Mouse (Mus musculus): ENCODE measurements around the gene Gm49368.

Gene Gm49368

GRCm38 (mm10) chr7:128058576-128058975 is 3.9 kb upstream of the Gm49368 start:
- no peak for DNase-seq

GRCm38 (mm10) chr7:128059091-128059490 is 3.4 kb upstream of the Gm49368 start:
- DNase-seq, result no peak

GRCm38 (mm10) chr7:128063211-128063781 is 813 bp downstream of the Gm49368 start:
- no peak for DNase-seq

DNA sequence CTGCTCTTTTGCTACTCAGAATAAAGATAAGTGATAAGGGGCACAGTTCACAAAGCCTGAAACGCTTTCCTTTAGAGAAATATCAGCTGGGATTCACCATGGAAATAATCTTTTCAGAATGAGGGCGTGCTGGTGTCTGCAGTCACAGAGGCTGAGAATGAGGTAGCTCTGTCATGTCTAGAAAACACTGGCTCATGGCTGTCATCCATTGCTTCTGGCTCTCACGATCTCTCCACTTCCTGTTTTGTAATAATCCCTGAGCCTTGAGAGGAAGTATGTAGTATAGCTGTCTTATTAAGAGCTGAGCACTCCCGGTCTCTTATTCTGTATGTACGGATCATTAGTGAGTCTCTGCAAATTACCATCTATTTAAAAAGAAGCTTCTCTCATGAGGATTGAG is 3.1 kb downstream of the Gm49368 start:
- no peak for DNase-seq

- peak; percentile 38 to 43 for DNase-seq
Observed at GRCm38 (mm10) chr7:128067847-128068246, 5.4 kb downstream of the Gm49368 start.

DNA sequence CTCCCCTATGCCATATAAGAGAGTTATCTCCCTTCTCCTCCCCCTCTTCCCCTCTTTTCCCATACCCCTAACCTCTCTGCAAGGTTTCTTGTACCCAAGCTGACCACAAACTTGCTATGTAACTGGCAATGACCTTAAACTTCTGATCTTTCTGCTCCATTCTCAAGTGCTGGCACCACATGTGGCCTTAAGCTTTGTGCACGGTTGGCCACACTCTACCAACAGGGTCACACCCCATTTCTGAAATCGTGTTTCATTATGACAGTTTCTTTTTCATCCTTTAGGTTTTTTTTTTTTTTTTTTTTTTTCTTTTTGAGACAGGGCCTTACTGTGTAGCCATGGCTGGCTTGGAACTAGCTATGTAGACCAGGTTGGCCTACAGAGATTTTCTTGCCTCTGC is 7.4 kb downstream of the Gm49368 start:
- no peak for DNase-seq

- DNase-seq, result no peak
Observed at GRCm38 (mm10) chr7:128071816-128072215, 9.3 kb downstream of the Gm49368 start.

DNA sequence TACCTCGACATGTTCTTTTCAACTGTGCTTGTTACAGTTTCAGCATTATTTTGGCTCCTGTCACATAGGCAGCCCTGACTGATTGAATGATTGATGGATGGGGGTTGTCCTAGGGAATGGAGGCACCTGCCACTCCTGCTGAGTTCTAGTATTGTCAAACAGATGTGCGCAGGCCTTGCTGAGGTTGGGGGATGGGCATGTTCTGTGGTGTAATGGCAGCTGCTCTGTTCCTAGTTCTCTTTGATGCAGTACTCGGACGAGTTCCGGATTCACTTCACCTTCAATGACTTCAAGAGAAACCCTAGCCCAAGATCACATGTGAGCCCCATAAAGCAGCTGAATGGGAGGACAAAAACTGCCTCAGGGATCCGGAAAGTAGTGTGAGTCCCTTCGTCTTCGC is 17.5 kb downstream of the Gm49368 start:
- DNase-seq, result no peak

GRCm38 (mm10) chr7:128089141-128089540 is 26.7 kb downstream of the Gm49368 start:
- DNase-seq, result no peak

DNA sequence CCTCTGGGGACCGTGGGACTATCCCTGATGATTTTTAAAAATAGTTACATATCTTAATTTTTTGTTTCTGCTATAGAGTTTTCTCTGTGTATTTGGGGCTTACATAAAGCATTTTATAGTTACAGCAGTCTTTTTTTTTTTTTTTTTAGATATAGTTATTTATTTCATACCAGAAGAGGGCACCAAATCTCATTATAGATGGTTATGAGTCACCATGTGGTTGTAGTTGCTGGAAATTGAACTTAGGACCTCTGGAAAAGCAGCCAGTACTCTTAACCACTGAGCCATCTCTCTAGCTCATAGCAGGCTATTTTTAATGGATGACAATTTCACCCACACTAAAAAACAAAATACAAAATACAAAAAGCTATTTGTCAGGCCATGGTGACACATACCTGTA is 35.7 kb downstream of the Gm49368 start:
- DNase-seq, result no peak

DNA sequence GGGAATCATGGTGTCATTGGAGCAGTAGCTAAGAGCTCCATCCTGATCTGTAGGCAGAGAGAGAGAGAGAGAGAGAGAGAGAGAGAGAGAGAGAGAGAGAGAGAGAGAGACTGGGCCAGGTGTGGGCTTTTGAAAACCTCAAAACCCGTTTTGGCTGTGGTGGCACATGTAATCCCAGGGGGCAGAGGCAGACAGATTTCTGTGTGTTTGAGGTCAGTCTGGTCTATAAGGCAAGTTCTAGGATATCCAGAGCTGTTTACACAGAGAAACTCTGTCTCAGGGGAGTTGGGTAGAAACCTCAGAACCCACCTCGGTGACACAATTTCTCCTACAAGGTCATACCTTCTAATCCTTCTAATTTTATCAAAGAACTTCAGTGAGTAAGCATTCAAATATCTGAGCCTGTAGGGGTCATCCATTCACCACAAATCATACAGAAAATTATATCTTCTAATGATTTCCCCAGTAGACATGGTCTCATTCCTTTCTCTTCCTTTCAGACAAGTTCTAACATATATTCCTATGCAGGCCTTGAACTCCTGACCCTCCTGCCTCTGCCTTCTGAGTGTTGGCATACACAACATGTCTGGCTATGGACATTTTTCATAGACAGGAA is 38.4 kb downstream of the Gm49368 start:
- DNase-seq, result no peak

GRCm38 (mm10) chr7:128105246-128105645 is 42.8 kb downstream of the Gm49368 start:
- no peak for DNase-seq

DNA sequence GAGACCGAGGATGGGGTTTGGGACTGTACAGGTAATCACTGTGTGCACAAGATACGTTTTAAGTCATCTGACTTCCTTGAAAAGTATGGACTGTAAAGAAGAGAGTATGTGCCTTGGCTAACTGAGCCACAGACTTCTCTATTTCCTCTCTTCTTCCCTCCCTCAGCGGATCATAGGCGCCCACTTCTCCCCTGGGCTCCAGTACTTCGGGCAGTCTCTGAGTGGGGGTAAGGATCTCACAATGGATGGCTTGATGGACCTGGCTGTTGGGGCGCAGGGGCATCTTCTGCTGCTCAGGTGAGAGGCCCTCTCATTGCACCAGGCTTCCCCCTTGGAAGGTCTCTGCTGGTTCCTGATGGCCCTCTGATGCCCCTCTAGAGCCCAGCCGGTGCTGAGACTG is 45.0 kb downstream of the Gm49368 start:
- DNase-seq, result no peak

DNA sequence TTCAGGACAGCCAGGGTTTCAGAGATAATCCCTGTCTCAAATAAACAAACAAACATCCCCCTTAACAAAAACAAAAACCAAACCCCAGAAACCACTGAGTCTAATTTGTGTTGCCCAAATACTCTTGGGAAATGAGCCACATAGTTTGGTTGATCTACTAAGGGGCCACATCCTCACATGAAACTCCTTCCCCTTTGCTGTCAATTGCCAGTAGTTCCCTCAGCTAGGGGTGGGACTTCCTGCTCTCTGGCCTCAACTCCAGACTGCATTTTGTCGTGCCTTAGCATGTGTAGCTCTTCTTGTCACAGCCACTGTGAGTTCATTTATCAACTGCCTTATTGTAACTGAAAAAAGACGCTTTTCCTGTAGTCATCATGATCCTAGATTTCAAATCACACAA is 47.8 kb downstream of the Gm49368 start:
- no peak for DNase-seq

DNA sequence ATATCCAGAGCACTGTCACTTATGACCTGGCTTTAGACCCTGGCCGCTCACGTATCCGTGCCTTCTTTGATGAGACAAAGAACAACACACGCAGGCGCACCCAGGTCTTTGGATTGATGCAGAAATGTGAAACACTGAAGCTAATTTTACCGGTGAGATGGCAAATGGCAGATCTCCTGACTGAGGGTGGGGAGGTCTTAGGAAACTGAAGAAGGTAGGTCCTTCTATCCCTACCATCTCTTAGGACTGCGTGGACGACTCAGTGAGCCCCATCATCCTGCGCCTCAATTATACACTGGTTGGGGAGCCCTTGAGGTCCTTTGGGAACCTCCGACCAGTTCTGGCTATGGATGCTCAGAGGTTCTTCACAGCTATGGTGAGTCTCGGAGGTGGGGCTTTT is 49.6 kb downstream of the Gm49368 start:
- no peak for DNase-seq

GRCm38 (mm10) chr7:128114371-128115105 is 52.1 kb downstream of the Gm49368 start:
- DNase-seq, result no peak

DNA sequence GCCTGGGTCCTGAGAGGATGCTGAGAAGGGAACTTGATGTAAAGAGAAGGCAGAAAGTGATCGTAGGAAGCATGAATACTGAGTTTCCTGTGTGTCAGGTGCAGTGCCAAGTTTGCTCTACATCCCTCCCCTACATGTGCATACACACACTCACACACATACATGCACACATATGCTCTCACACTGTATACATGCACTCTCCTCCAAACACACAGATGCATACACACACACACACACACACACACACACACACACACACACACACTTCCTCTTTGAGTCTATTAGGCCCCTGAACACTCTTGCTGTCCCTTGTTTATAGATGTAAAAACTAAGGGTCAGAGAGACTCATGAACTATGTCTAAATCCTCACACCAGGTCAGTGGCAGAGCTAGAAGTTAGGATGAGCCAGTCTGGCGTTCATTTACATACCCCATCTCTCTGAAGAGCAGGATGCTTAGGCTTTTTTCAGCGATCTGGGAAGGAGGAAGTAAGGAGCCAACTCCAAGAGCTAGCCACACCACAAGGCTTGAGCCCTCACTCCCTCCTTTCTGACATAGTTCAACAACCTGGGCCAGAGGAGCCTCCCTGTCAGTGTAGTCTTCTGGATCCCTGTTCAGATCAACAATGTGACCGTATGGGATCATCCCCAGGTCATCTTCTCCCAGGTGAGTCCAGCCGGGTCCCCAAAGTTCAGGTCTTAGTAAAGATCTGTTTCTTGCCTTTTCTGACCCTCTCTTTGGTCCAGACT is 52.9 kb downstream of the Gm49368 start:
- peak in 1 of 2 experiments; percentile 9 for DNase-seq

GRCm38 (mm10) chr7:128116396-128116795 is 53.9 kb downstream of the Gm49368 start:
- peak in 1 of 2 experiments; percentile 1 for DNase-seq

- peak in 1 of 2 experiments; percentile 1 for DNase-seq
Observed at GRCm38 (mm10) chr7:128119726-128120490, 57.4 kb downstream of the Gm49368 start.

DNA sequence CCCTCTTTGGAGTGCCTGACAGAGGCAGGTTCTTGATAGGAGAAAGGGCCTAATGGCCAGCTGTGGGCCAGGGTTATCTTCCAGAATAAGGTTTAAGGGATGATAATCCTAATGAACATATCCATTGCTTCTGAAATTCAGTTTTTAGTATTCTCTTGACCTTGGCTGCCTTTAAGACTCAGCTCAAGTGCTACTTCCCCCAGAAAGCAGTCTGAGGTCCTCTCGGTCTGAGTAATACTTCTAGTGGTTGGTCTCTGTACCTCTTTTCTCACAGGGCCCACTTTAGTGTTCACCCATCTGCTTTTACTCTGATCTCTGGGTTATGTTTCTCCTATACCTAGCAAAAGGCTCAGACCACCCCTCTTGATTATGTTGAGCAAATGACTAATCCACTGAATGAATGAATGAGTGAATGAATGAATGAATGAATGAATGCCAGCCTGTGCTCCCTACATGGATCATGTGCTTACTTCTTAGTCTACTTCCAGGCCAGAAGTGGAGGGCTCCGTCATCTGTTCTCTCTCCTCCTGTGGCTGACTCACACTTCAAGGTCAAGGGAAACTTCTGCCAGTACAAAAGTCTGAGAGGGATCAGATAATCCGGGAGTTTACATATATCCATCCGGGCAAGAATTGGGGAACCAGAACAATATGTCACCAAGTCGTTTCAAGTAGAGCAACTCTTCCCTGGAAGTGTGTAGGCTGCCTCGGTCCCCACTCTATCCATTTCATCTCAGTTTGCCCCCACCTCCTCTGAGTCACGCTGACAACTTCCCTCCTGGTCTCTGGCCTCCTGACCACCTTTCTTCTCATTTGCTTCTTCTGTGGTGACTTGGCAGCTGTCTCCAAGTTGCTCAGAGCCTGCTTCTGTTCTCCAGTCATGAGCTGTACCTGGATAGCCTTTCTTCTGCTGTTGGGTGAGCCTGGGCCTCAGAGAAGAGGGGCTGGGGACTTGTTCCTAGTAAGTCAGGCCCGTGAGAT is 66.5 kb downstream of the Gm49368 start, which contains the start of gene Itgax:
Itgax (plus strand) TSS at position 807 of the 980 bp plus-strand sequence.
- DNase-seq, result no peak

- no peak for DNase-seq
Observed at GRCm38 (mm10) chr7:128132148-128132547, 69.7 kb downstream of the Gm49368 start.

Measured in spleen, adult 18-20 months (tissue).